Mouse (Mus musculus): ENCODE data around the gene Tpgs1. TPM values are rescaled to one million over a fixed set of nuclear protein-coding genes. Genes with fewer than 3 reads are reported as not detected.

Tpgs1 gene
- polyA plus RNA-seq, 2 experiments, result 44.6 to 66.0 TPM

DNA sequence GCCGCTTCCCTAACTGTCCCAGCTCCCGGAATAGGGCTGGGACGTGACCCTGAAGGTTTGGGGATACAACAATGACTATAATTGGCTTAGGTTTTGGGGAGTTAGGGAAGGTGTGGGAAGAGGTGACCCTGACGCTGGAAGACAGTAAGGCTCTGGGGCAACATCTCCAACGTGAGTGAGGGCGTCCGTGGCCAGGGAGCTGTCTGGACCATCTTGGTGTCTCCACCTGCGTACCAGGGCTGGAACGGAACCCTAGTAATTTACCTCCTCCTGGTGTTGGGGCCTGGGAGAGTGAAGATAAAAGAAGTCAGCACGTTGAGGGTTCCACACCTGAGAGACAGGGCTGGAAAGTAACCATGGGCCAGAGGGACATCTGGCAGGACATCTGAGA, 35.8 kb downstream of the Tpgs1 start:
- H3K27ac ChIP-seq (replicated peaks; ENCODE audit: low read depth, low read length), result peak overlapping the region; percentile 77; the same call in 1 of the 2 replicates
- 5% methylated on average over 10 of the region's 10 CpGs for WGBS
- TF ChIP-seq POLR2A (IDR thresholded peaks at IDR 0.05; ENCODE audit: borderline replicate concordance, extremely low read depth, insufficient read depth, insufficient read length), result no peak

DNA sequence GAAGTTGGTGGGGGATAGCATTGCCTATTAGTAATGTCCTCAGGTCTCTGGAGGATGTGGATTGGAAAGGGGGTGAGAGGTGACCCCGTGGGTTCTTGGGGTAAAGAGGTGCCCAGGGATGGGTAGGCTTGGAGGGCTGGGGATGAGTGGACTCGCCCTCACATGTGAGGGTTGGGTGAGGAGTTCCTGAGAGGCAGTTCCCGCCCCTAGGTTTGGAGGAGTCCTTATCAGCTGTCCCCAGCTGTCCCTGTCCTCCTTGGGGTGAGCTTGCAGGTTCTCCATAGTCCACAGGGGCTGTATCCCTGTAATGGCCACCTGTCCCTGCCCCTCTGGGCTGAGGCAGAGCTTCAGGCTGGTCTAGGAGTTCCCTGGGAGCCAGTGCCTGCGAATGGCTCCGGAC, 36.8 kb downstream of the Tpgs1 start:
- Histone ChIP-seq H3K9ac (ENCODE audit: low read depth, low read length, severe bottlenecking) (peak overlapping the region; percentile 75), H3K27me3 (ENCODE audit: control insufficient read depth, insufficient read depth, low read length) (no peaks in the 10 kb centered on the region), H3K9me3 (ENCODE audit: control insufficient read depth, low read length) (no peaks in the 10 kb centered on the region), H3K4me1 (ENCODE audit: control insufficient read depth, insufficient read depth, low read length) (peaks cover 15% of the 10 kb centered on the region), H3K27ac (replicated peaks; ENCODE audit: low read depth, low read length) (no peak overlapping the region), H3K4me3 (replicated peaks; ENCODE audit: low read length) (peak overlapping the region; percentile 84; the same call in 1 of the 2 replicates), H3K36me3 (ENCODE audit: control insufficient read depth, insufficient read depth, low read length) (peaks cover 38% of the 10 kb centered on the region), H3K4me2 (replicated peaks; ENCODE audit: low read depth, low read length, severe bottlenecking) (peak overlapping the region; percentile 95)
- ATAC-seq (ENCODE audit: low FRiP score, low read depth), result no peak
- no peak for TF ChIP-seq POLR2A (IDR thresholded peaks at IDR 0.05; ENCODE audit: borderline replicate concordance, extremely low read depth, insufficient read depth, insufficient read length)
- DNase-seq (ENCODE audit: low spot score), result no peak
- 78% methylated on average over 5 of the region's 5 CpGs for WGBS

More for the DNA sequence above, 35.8 kb downstream of the Tpgs1 start:
- Histone ChIP-seq H3K9me3 (ENCODE audit: control insufficient read depth, low read length) (no peaks in the 10 kb centered on the region), H3K4me3 (replicated peaks; ENCODE audit: low read length) (peak overlapping the region; percentile 84), H3K4me1 (ENCODE audit: control insufficient read depth, insufficient read depth, low read length) (peaks cover 15% of the 10 kb centered on the region), H3K27me3 (ENCODE audit: control insufficient read depth, insufficient read depth, low read length) (no peaks in the 10 kb centered on the region), H3K4me2 (replicated peaks; ENCODE audit: low read depth, low read length, severe bottlenecking) (peak overlapping the region; percentile 95), H3K36me3 (ENCODE audit: control insufficient read depth, insufficient read depth, low read length) (peaks cover 28% of the 10 kb centered on the region), H3K9ac (ENCODE audit: low read depth, low read length, severe bottlenecking) (peak overlapping the region; percentile 75)
- ATAC-seq (ENCODE audit: low FRiP score, low read depth) (no peak), DNase-seq (ENCODE audit: low spot score) (no peak)

DNA sequence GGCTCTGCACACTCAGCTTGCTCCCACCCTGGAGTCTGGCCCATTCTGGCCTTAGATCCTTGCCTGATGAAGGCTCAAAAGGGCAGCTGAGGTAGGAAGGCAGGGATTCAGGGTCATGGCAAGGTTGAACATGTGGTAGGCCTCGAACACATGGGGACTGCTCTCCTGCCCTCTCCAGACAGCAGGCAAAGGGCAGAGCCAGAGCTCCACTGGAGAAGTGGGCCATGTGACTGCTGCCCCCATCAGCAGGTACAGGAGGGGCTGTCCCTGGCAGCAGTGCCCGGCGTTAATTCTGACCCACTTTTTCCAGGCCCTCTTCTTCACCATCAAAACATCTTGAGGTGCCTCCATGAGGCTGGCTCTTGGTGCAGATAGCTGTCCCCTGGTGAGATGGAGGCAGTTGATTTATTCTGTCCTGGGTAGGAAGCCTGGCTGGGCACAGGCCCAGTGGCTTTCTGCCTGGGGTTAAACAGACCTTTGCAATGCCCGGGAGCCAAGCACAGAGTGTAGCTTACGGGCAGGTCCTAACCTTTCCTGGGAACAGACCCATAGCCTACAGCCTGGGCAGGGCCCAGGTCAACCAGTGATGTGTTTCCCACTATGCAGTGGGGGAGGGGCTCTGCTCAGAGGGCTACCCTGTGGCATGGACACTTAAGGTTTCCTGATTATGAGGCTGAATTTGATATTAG, 37.4 kb downstream of the Tpgs1 start:
- no peak for ATAC-seq (ENCODE audit: low FRiP score, low read depth)
- 78% methylated on average over 5 of the region's 5 CpGs for WGBS

DNA sequence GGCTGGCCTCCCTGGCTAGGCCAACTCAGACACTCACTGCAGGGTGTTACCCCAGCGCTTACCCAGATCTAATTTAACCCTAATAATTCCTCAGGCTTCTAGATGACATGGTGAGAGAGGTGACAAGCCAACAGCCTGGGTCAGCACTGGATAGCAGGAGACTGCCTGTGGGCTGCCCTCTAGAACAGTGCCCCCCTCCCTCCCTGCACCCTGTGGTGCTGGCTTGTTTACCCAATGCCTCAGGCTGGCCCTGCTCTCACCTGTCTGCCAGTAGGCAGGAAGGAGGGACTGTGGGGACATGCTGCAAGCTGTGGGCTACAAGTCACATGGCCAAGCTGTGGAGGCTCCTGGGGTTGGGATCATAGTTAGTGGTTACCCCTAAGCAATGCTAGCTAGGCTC, 38.0 kb downstream of the Tpgs1 start:
- no peak for TF ChIP-seq POLR2A (IDR thresholded peaks at IDR 0.05; ENCODE audit: borderline replicate concordance, extremely low read depth, insufficient read depth, insufficient read length)
- H3K36me3 ChIP-seq (ENCODE audit: control insufficient read depth, insufficient read depth, low read length), result peaks cover 50% of the 10 kb centered on the region
- ATAC-seq (ENCODE audit: low FRiP score, low read depth) (no peak), DNase-seq (ENCODE audit: low spot score) (no peak)
- no peaks in the 10 kb centered on the region for H3K27me3 ChIP-seq (ENCODE audit: control insufficient read depth, insufficient read depth, low read length)
- H3K4me2 ChIP-seq (replicated peaks; ENCODE audit: low read depth, low read length, severe bottlenecking), result no peak overlapping the region
- peaks cover 11% of the 10 kb centered on the region for H3K4me1 ChIP-seq (ENCODE audit: control insufficient read depth, insufficient read depth, low read length)
- H3K9me3 ChIP-seq (ENCODE audit: control insufficient read depth, low read length), result no peaks in the 10 kb centered on the region
- WGBS, result 90% methylated on average over 1 of the region's 1 CpGs
- H3K4me3 ChIP-seq (replicated peaks; ENCODE audit: low read length), result no peak overlapping the region
- no peak overlapping the region for H3K27ac ChIP-seq (replicated peaks; ENCODE audit: low read depth, low read length)
- H3K9ac ChIP-seq (ENCODE audit: low read depth, low read length, severe bottlenecking), result no peak overlapping the region

More for the DNA sequence above, 37.4 kb downstream of the Tpgs1 start:
- Histone ChIP-seq H3K27ac (replicated peaks; ENCODE audit: low read depth, low read length) (no peak overlapping the region), H3K9ac (ENCODE audit: low read depth, low read length, severe bottlenecking) (peak overlapping the region; percentile 75; the same call in 1 of the 2 replicates), H3K4me3 (replicated peaks; ENCODE audit: low read length) (no peak overlapping the region; the same call in 1 of the 2 replicates), H3K9me3 (ENCODE audit: control insufficient read depth, low read length) (no peaks in the 10 kb centered on the region), H3K4me1 (ENCODE audit: control insufficient read depth, insufficient read depth, low read length) (peaks cover 15% of the 10 kb centered on the region), H3K27me3 (ENCODE audit: control insufficient read depth, insufficient read depth, low read length) (no peaks in the 10 kb centered on the region), H3K4me2 (replicated peaks; ENCODE audit: low read depth, low read length, severe bottlenecking) (peak overlapping the region; percentile 95), H3K36me3 (ENCODE audit: control insufficient read depth, insufficient read depth, low read length) (peaks cover 44% of the 10 kb centered on the region)
- TF ChIP-seq POLR2A (IDR thresholded peaks at IDR 0.05; ENCODE audit: borderline replicate concordance, extremely low read depth, insufficient read depth, insufficient read length), result no peak
- DNase-seq (ENCODE audit: low spot score), result no peak

DNA sequence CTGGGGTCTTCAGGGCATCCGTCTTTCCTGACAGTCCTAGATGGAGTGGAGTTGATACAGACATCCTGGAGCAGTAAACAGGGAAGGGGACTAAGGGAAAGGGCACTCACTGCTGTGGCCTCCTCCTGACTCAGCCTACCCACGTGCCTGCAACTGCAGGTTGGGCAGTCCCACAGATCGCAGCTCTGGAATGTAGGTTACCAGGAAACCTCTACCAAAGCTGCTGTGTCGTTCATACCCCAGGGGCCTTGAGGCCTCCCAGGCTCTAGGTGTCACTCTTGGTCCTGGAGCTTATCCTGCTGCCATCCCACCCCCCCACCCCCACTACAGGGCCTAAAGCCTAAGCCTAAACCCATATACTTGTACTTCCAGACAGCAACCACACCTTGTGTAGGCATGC, 38.6 kb downstream of the Tpgs1 start:
- no peak overlapping the region for H3K9ac ChIP-seq (ENCODE audit: low read depth, low read length, severe bottlenecking)
- WGBS, result 76% methylated on average over 4 of the region's 4 CpGs
- H3K27me3 ChIP-seq (ENCODE audit: control insufficient read depth, insufficient read depth, low read length), result no peaks in the 10 kb centered on the region
- no peaks in the 10 kb centered on the region for H3K9me3 ChIP-seq (ENCODE audit: control insufficient read depth, low read length)
- DNase-seq (ENCODE audit: low spot score) (no peak), ATAC-seq (ENCODE audit: low FRiP score, low read depth) (no peak)
- H3K4me3 ChIP-seq (replicated peaks; ENCODE audit: low read length), result no peak overlapping the region
- H3K4me2 ChIP-seq (replicated peaks; ENCODE audit: low read depth, low read length, severe bottlenecking), result no peak overlapping the region
- no peak for TF ChIP-seq POLR2A (IDR thresholded peaks at IDR 0.05; ENCODE audit: borderline replicate concordance, extremely low read depth, insufficient read depth, insufficient read length)
- peaks cover 11% of the 10 kb centered on the region for H3K4me1 ChIP-seq (ENCODE audit: control insufficient read depth, insufficient read depth, low read length)
- H3K36me3 ChIP-seq (ENCODE audit: control insufficient read depth, insufficient read depth, low read length), result peaks cover 51% of the 10 kb centered on the region
- H3K27ac ChIP-seq (replicated peaks; ENCODE audit: low read depth, low read length), result no peak overlapping the region

Measured in limb, embryonic 14.5 days (tissue).